Mouse (Mus musculus) thymus, adult 2 months (tissue): ENCODE results near the gene Hist2h2ab. TPM values are rescaled to one million over a fixed set of nuclear protein-coding genes. Genes with fewer than 3 reads are reported as not detected.

Source experiments
- DNase-seq: peaks from one replicate; pipeline ENCODE4 v3.0.0; 2021
- H3K27ac ChIP-seq: fragments of 200-500 bp; 2 replicates; pipeline ENCODE4 v1.5.1; 2012; ENCODE audit warnings: low read length, control low read depth; ENCODE audit not compliant: control insufficient read depth, insufficient read depth
- H3K27me3 ChIP-seq: fragments of 200-500 bp; 2 replicates; pipeline ENCODE4 v1.6.1; 2012; ENCODE audit warnings: mild to moderate bottlenecking, low read length, moderate library complexity, mixed read lengths; ENCODE audit not compliant: control insufficient read depth, insufficient read depth
- H3K36me3 ChIP-seq: fragments of 200-500 bp; 2 replicates; pipeline ENCODE4 v1.6.1; 2012; ENCODE audit warnings: mild to moderate bottlenecking, low read length, moderate library complexity; ENCODE audit not compliant: control insufficient read depth, insufficient read depth
- H3K4me1 ChIP-seq: fragments of 200-500 bp; replicated peaks from 2 replicates; pipeline ENCODE4 v1.6.1; 2012; ENCODE audit warnings: low read length; ENCODE audit not compliant: control insufficient read depth, insufficient read depth
- H3K4me3 ChIP-seq: fragments of 200-500 bp; 2 replicates; pipeline ENCODE4 v1.5.1; 2012; ENCODE audit warnings: mild to moderate bottlenecking, low read length, control low read depth, moderate library complexity; ENCODE audit not compliant: control insufficient read depth, insufficient read depth
- CTCF ChIP-seq: fragments of 200-500 bp; IDR thresholded peaks from 2 replicates; pipeline ENCODE4 v1.5.1; 2012; ENCODE audit warnings: mild to moderate bottlenecking, control low read depth, low read length, moderate library complexity, borderline replicate concordance; ENCODE audit not compliant: control insufficient read depth, poor library complexity, insufficient read depth; ENCODE audit errors: extremely low read depth
- POLR2A ChIP-seq: fragments of 200-500 bp; IDR thresholded peaks from 2 replicates; pipeline ENCODE4 v1.6.1; 2012; ENCODE audit warnings: mild to moderate bottlenecking, low read length, control low read depth, moderate library complexity; ENCODE audit not compliant: control insufficient read depth, poor library complexity, insufficient read depth; ENCODE audit errors: extremely low read depth
- WGBS: fragments of 180-500 bp; shearing (Covaris S2); methylation state at CpG from one replicate; pipeline ENCODE4 v1.1.7; 2018; 5-methylcytosine and 5-hydroxymethylcytosine counted together
- polyA plus RNA-seq: library from polyadenylated mRNA; depleted of rRNA; stranded (reverse); fragments of >200 nt; gene quantifications from 2 replicates; pipeline ENCODE4 v1.2.3, GENCODE M21; 2012

The Hist2h2ab gene
- polyA plus RNA-seq, 1 experiment, result 6.1 TPM

- no peaks in the 10 kb centered on the region for H3K36me3 ChIP-seq
- H3K4me1 ChIP-seq, result peaks cover 17% of the 10 kb centered on the region
- H3K4me3 ChIP-seq, result no peak overlapping the region
- 47% methylated on average over 3 of the region's 3 CpGs for WGBS
- DNase-seq, result no peak
- no peaks in the 10 kb centered on the region for H3K27me3 ChIP-seq
- TF ChIP-seq POLR2A, result no peak
- no peak for TF ChIP-seq CTCF
- H3K27ac ChIP-seq, result no peak overlapping the region; the same call in 1 of the 2 replicates
Observed at GRCm38 (mm10) chr3:96250890-96251289, 31.2 kb downstream of the Hist2h2ab start.

- 66% methylated on average over 3 of the region's 3 CpGs for WGBS
- no peaks in the 10 kb centered on the region for H3K36me3 ChIP-seq
- peaks cover 17% of the 10 kb centered on the region for H3K4me1 ChIP-seq
- H3K27ac ChIP-seq, result no peak overlapping the region
- TF ChIP-seq CTCF (no peak), POLR2A (no peak)
- no peak overlapping the region for H3K4me3 ChIP-seq
- no peaks in the 10 kb centered on the region for H3K27me3 ChIP-seq
- DNase-seq, result no peak
Observed at GRCm38 (mm10) chr3:96251787-96252186, 32.1 kb downstream of the Hist2h2ab start.

- WGBS, result 92% methylated on average over 10 of the region's 10 CpGs
- Histone ChIP-seq H3K4me1 (peaks cover 8% of the 10 kb centered on the region), H3K36me3 (no peaks in the 10 kb centered on the region), H3K4me3 (no peak overlapping the region), H3K27me3 (no peaks in the 10 kb centered on the region), H3K27ac (no peak overlapping the region)
- TF ChIP-seq POLR2A (no peak), CTCF (no peak)
- DNase-seq, result no peak
Observed at GRCm38 (mm10) chr3:96254683-96255355, 35.2 kb downstream of the Hist2h2ab start.

GRCm38 (mm10) chr3:96255926-96256593 lies 36.4 kb downstream of the Hist2h2ab start:
- no peak overlapping the region for H3K27ac ChIP-seq
- TF ChIP-seq CTCF (no peak), POLR2A (no peak)

GRCm38 (mm10) chr3:96257190-96257589 lies 37.5 kb downstream of the Hist2h2ab start:
- Histone ChIP-seq H3K4me3 (no peak overlapping the region), H3K4me1 (peaks cover 9% of the 10 kb centered on the region), H3K36me3 (no peaks in the 10 kb centered on the region), H3K27me3 (no peaks in the 10 kb centered on the region), H3K27ac (no peak overlapping the region)
- DNase-seq, result no peak
- WGBS, result 92% methylated on average over 3 of the region's 3 CpGs
- no peak for TF ChIP-seq CTCF
- no peak for TF ChIP-seq POLR2A

More at GRCm38 (mm10) chr3:96255926-96256593, 36.4 kb downstream of the Hist2h2ab start:
- Histone ChIP-seq H3K27me3 (no peaks in the 10 kb centered on the region), H3K4me3 (no peak overlapping the region), H3K4me1 (peaks cover 3% of the 10 kb centered on the region; the same call in 1 of the 2 replicates), H3K36me3 (no peaks in the 10 kb centered on the region)
- WGBS, result 66% methylated on average over 5 of the region's 5 CpGs
- no peak for DNase-seq

GRCm38 (mm10) chr3:96260220-96260619 lies 40.6 kb downstream of the Hist2h2ab start:
- H3K36me3 ChIP-seq, result no peaks in the 10 kb centered on the region
- H3K4me1 ChIP-seq, result peaks cover 14% of the 10 kb centered on the region
- H3K4me3 ChIP-seq, result no peak overlapping the region
- H3K27me3 ChIP-seq, result no peaks in the 10 kb centered on the region
- 97% methylated on average over 5 of the region's 5 CpGs for WGBS
- TF ChIP-seq CTCF (no peak), POLR2A (no peak)
- no peak for DNase-seq
- H3K27ac ChIP-seq, result no peak overlapping the region
